Mouse (Mus musculus) kidney, adult 2 months (tissue): Measurements from ENCODE around the gene Myom3.

Source experiments
- CTCF ChIP-seq: fragments of 200-500 bp; conservative IDR thresholded peaks from 2 replicates; pipeline ENCODE4 v1.5.1; 2011; ENCODE audit warnings: low read depth, mild to moderate bottlenecking, control low read depth, low read length, moderate library complexity, mixed read lengths; ENCODE audit not compliant: insufficient read depth, insufficient read length
- POLR2A ChIP-seq: fragments of 200-500 bp; IDR thresholded peaks from one replicate; pipeline ENCODE4 v1.6.1; 2011; ENCODE audit warnings: low read depth, low read length, control low read depth

- no peak for TF ChIP-seq CTCF
- TF ChIP-seq POLR2A, result no peak
Observed at GRCm38 (mm10) chr4:135736903-135737302, 22.6 kb upstream of the Myom3 start.
